Mouse (Mus musculus) forebrain, embryonic 11.5 days (tissue): ENCODE results near the gene Bckdk. TPM values are rescaled to one million over a fixed set of nuclear protein-coding genes. Genes with fewer than 3 reads are reported as not detected.

ENCODE experiments used
- polyA plus RNA-seq: library from polyadenylated mRNA; unstranded; fragments of >200 nt; fragmentation: Nextera tagmentation; extraction: Ambion mirVana; gene quantifications from 2 replicates; pipeline ENCODE4 v1.2.1, GENCODE M21; 2014

Gene Bckdk
- polyA plus RNA-seq, 1 experiment from 2014 or later = 102 TPM

Other genes starting within 250 kb of the Bckdk start
- gene Bcl7c, start 195.1 kb upstream of the Bckdk start, polyA plus RNA-seq = 59.5 and 65.8 TPM in 2 replicates
- 7.2 and 9.5 TPM in 2 replicates for gene Ctf1, start 191.3 kb upstream of the Bckdk start, polyA plus RNA-seq
- 0.63 TPM in 1 of 2 replicates, not detected in the other for gene Ctf2, start 171.9 kb upstream of the Bckdk start, polyA plus RNA-seq
- gene Fbxl19, start 159.5 kb upstream of the Bckdk start, polyA plus RNA-seq = 7.9 and 9.7 TPM in 2 replicates
- 6.6 and 7.1 TPM in 2 replicates for gene Orai3, start 134.3 kb upstream of the Bckdk start, polyA plus RNA-seq
- 28.8 and 30.7 TPM in 2 replicates for gene Setd1a, start 127.4 kb upstream of the Bckdk start, polyA plus RNA-seq
- gene Gm49388, start 118.5 kb upstream of the Bckdk start, polyA plus RNA-seq = not detected in 2 replicates
- 6.5 and 7.9 TPM in 2 replicates for gene Hsd3b7, start 103.5 kb upstream of the Bckdk start, polyA plus RNA-seq
- gene Stx4a, start 79.8 kb upstream of the Bckdk start, polyA plus RNA-seq = 10.1 and 13.2 TPM in 2 replicates
- gene Stx1b, start 79.5 kb upstream of the Bckdk start, polyA plus RNA-seq = 11.1 and 13.0 TPM in 2 replicates
- 26.2 and 26.8 TPM in 2 replicates for gene Zfp646, start 27.9 kb upstream of the Bckdk start, polyA plus RNA-seq
- gene Zfp668, start 27.3 kb upstream of the Bckdk start, polyA plus RNA-seq = 32.6 and 32.9 TPM in 2 replicates
- gene Prss53, start 13.1 kb upstream of the Bckdk start, polyA plus RNA-seq = 0.56 and 0.91 TPM in 2 replicates
- not detected in 2 replicates for gene Gm21974, start 8.6 kb upstream of the Bckdk start, polyA plus RNA-seq
- 47.8 and 48.9 TPM in 2 replicates for gene Vkorc1, start 8.5 kb upstream of the Bckdk start, polyA plus RNA-seq
- gene Kat8, start 8.4 kb downstream of the Bckdk start, polyA plus RNA-seq = 55.9 and 58.3 TPM in 2 replicates
- gene Prss8, start 26.0 kb downstream of the Bckdk start, polyA plus RNA-seq = 1.8 and 3.1 TPM in 2 replicates
- gene Prss36, start 42.6 kb downstream of the Bckdk start, polyA plus RNA-seq = 10.4 and 10.7 TPM in 2 replicates
- 44.7 and 62.6 TPM in 2 replicates for gene Fus, start 63.4 kb downstream of the Bckdk start, polyA plus RNA-seq
- 4.2 and 7.0 TPM in 2 replicates for gene Pycard, start 89.8 kb downstream of the Bckdk start, polyA plus RNA-seq
- not detected in 2 replicates for gene Trim72, start 99.9 kb downstream of the Bckdk start, polyA plus RNA-seq
- gene Itgam, start 158.6 kb downstream of the Bckdk start, polyA plus RNA-seq = 0.40 and 0.57 TPM in 2 replicates
- not detected in 2 replicates for gene Gm49368, start 158.6 kb downstream of the Bckdk start, polyA plus RNA-seq
- gene Itgax, start 225.5 kb downstream of the Bckdk start, polyA plus RNA-seq = not detected in 2 replicates